Mouse (Mus musculus): ENCODE data around the gene Lrrc38. TPM values are rescaled to one million over a fixed set of nuclear protein-coding genes. Genes with fewer than 3 reads are reported as not detected.

Gene Lrrc38
- polyA plus RNA-seq, 1 experiment from 2014 or later: 0.41 TPM

GRCm38 (mm10) chr4:143413621-143414020 lies 64.1 kb downstream of the Lrrc38 start:
- no peak for ATAC-seq (replicated peaks; ENCODE audit: extremely low read depth, insufficient read depth, low FRiP score)
- 95% methylated on average over 1 of the region's 1 CpGs for WGBS
- H3K4me2 ChIP-seq (ENCODE audit: low read depth, low read length): no peak overlapping the region
- H3K4me3 ChIP-seq (ENCODE audit: low read length): no peak overlapping the region
- peaks cover 42% of the 10 kb centered on the region for H3K36me3 ChIP-seq (ENCODE audit: control insufficient read depth, insufficient read depth)
- H3K4me1 ChIP-seq (ENCODE audit: control insufficient read depth, insufficient read depth, low read length): peaks cover 6% of the 10 kb centered on the region
- H3K27ac ChIP-seq (ENCODE audit: low read length): no peak overlapping the region
- no peak overlapping the region for H3K9ac ChIP-seq (ENCODE audit: low read length)
- H3K27me3 ChIP-seq (ENCODE audit: control insufficient read depth, insufficient read depth, low read length): no peaks in the 10 kb centered on the region
- peaks cover 7% of the 10 kb centered on the region; the same call in 1 of the 2 replicates for H3K9me3 ChIP-seq (replicated peaks; ENCODE audit: control insufficient read depth, low read length)

- ATAC-seq (replicated peaks; ENCODE audit: extremely low read depth, insufficient read depth, low FRiP score): no peak
- WGBS: 99% methylated on average over 3 of the region's 3 CpGs
- H3K36me3 ChIP-seq (ENCODE audit: control insufficient read depth, insufficient read depth): peaks cover 47% of the 10 kb centered on the region
Measured at GRCm38 (mm10) chr4:143414121-143414520, 64.6 kb downstream of the Lrrc38 start.

More at GRCm38 (mm10) chr4:143414121-143414520, 64.6 kb downstream of the Lrrc38 start:
- H3K27ac ChIP-seq (ENCODE audit: low read length): no peak overlapping the region
- peaks cover 6% of the 10 kb centered on the region for H3K4me1 ChIP-seq (ENCODE audit: control insufficient read depth, insufficient read depth, low read length)
- peaks cover 7% of the 10 kb centered on the region; the same call in 1 of the 2 replicates for H3K9me3 ChIP-seq (replicated peaks; ENCODE audit: control insufficient read depth, low read length)
- no peak overlapping the region for H3K4me2 ChIP-seq (ENCODE audit: low read depth, low read length)
- H3K4me3 ChIP-seq (ENCODE audit: low read length): no peak overlapping the region
- no peak overlapping the region for H3K9ac ChIP-seq (ENCODE audit: low read length)
- H3K27me3 ChIP-seq (ENCODE audit: control insufficient read depth, insufficient read depth, low read length): no peaks in the 10 kb centered on the region

Other genes with a start within 250 kb of the Lrrc38 start
- gene Prdm2, start 136.8 kb upstream of the Lrrc38 start, polyA plus RNA-seq (2015; fragmentation: Nextera tagmentation; extraction: Ambion mirVana): 7.6 and 7.9 TPM in 2 replicates
- gene Pdpn, start 50.2 kb upstream of the Lrrc38 start, polyA plus RNA-seq (2015; fragmentation: Nextera tagmentation; extraction: Ambion mirVana): 23.5 and 24.1 TPM in 2 replicates
- not detected in 2 replicates for gene Pramel1, start 44.7 kb downstream of the Lrrc38 start, polyA plus RNA-seq (2015; fragmentation: Nextera tagmentation; extraction: Ambion mirVana)
- 11.6 and 13.4 TPM in 2 replicates for gene Pramef8, start 62.7 kb downstream of the Lrrc38 start, polyA plus RNA-seq (2015; fragmentation: Nextera tagmentation; extraction: Ambion mirVana)
- gene Oog4, start 100.6 kb downstream of the Lrrc38 start, polyA plus RNA-seq (2015; fragmentation: Nextera tagmentation; extraction: Ambion mirVana): not detected in 2 replicates
- not detected in 2 replicates for gene Gm13043, start 161.6 kb downstream of the Lrrc38 start, polyA plus RNA-seq (2015; fragmentation: Nextera tagmentation; extraction: Ambion mirVana)
- gene Gm13040, start 186.2 kb downstream of the Lrrc38 start, polyA plus RNA-seq (2015; fragmentation: Nextera tagmentation; extraction: Ambion mirVana): not detected in 2 replicates
- gene BC080695, start 201.9 kb downstream of the Lrrc38 start, polyA plus RNA-seq (2015; fragmentation: Nextera tagmentation; extraction: Ambion mirVana): not detected in 2 replicates
- gene Gm13057, start 202.0 kb downstream of the Lrrc38 start, polyA plus RNA-seq (2015; fragmentation: Nextera tagmentation; extraction: Ambion mirVana): not detected in 2 replicates

All from heart, embryonic 16.5 days (tissue).